Mouse (Mus musculus) cortical plate, adult 2 months (tissue): ENCODE data around the gene Ostf1.

Experiments
- CTCF ChIP-seq: fragments of 200-500 bp; IDR thresholded peaks from 2 replicates; pipeline ENCODE4 v1.5.1; 2011; ENCODE audit warnings: mild to moderate bottlenecking, control low read depth, low read length; ENCODE audit not compliant: insufficient read depth; ENCODE audit errors: extremely low read depth
- POLR2A ChIP-seq: fragments of 200-500 bp; IDR thresholded peaks from 2 replicates; pipeline ENCODE4 v1.6.1; 2011; ENCODE audit warnings: mild to moderate bottlenecking, low read length, control low read depth; ENCODE audit not compliant: insufficient read depth; ENCODE audit errors: extremely low read depth

DNA sequence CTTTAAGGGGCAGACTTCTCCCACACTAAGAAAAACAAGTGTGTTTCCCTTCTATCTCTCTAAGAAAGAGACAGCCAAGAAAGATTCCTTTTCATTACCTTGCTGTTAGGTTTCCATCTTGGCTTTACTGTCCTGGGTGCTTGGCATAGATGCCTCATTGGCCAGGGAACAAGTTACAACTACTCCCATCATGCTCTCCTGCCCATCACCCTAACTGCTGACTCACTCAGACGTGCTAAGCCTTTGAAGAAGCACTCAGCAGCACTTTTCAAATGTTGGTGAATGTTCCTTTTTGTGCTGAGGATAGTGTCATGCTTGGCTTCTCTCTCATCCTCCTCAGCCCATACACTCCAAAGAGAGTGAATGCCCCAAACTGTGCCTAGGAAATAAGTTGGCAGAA is 30.1 kb upstream of the Ostf1 start:
- TF ChIP-seq POLR2A: no peak
- no peak for TF ChIP-seq CTCF
